Mouse (Mus musculus): ENCODE measurements around the gene Nrp1. TPM values are rescaled to one million over a fixed set of nuclear protein-coding genes. Genes with fewer than 3 reads are reported as not detected.

The Nrp1 gene
- total and polyA plus RNA-seq, 3 experiments, result 7.3 to 14.7 (median 11.9) TPM

- Histone ChIP-seq H3K27ac (ENCODE audit: insufficient read depth, low read depth) (no peak overlapping the region), H3K9ac (ENCODE audit: insufficient read depth, low read depth) (no peak overlapping the region), H3K4me3 (replicated peaks in 1 of 3; ENCODE audit: low read depth in 2 of 3, low read length in 2 of 3, poor library complexity in 1 of 3) (no peak overlapping the region), H3K79me2 (replicated peaks; ENCODE audit: control insufficient read depth, extremely low read depth, insufficient read depth, poor library complexity, severe bottlenecking) (no peaks in the 10 kb centered on the region; the same call in 1 of the 2 replicates), H3K27me3 (replicated peaks) (no peaks in the 10 kb centered on the region), H3K9me3 (replicated peaks; ENCODE audit: low read length) (no peaks in the 10 kb centered on the region), H3K4me2 (ENCODE audit: insufficient read depth, low read depth, poor library complexity, severe bottlenecking) (no peak overlapping the region), H3K4me1 (ENCODE audit: control insufficient read depth in 1 of 2, insufficient read depth in 2 of 2) (peaks cover 8 to 29% of the 10 kb centered on the region in 2 experiments), H3K36me3 (replicated peaks in 1 of 2; ENCODE audit: control insufficient read depth in 1 of 2, insufficient read depth in 1 of 2, low read length in 1 of 2) (peaks cover 0 to 29% of the 10 kb centered on the region in 2 experiments)
- in situ Hi-C loops (cut with MboI; ENCODE audit: low pct_ligation_motif_present, low pct_unique_long_range_greater_than_20kb, low sequenced_read_pairs), result loop anchor here (25.0 kb wide), 1 partner anchor 891 kb away; no protein-coding TSS in a partner anchor
- no peak for DNase-seq (ENCODE audit: extremely low read depth)
- dilution Hi-C loops (cut with MboI; ENCODE audit: extremely low pct_ligation_motif_present, extremely low pct_unique_long_range_greater_than_20kb, low sequenced_read_pairs), result no loop called here
- TF ChIP-seq MAFK (IDR thresholded peaks at IDR 0.05; ENCODE audit: insufficient replicate concordance, low read length), result no peak
- TF ChIP-seq GABPA (IDR thresholded peaks at IDR 0.05; ENCODE audit: insufficient replicate concordance, low read depth, low read length), result no peak
- TF ChIP-seq JUND (conservative IDR thresholded peaks at IDR 0.05; ENCODE audit: low read depth, low read length), result no peak
- no peak for TF ChIP-seq SIN3A (IDR thresholded peaks at IDR 0.05; ENCODE audit: low read length)
- no peak for TF ChIP-seq MEF2A (IDR thresholded peaks at IDR 0.05; ENCODE audit: borderline replicate concordance, low read depth, low read length)
- TF ChIP-seq ZKSCAN1 (IDR thresholded peaks at IDR 0.05; ENCODE audit: borderline replicate concordance, low read depth, low read length), result no peak
- TF ChIP-seq TBP (conservative IDR thresholded peaks at IDR 0.05; ENCODE audit: low read depth, low read length), result no peak
- TF ChIP-seq PAX5 (IDR thresholded peaks at IDR 0.05; ENCODE audit: low read length), result no peak
- no peak for TF ChIP-seq NRF1 (IDR thresholded peaks at IDR 0.05; ENCODE audit: low read depth, low read length)
- no peak for TF ChIP-seq JUN (IDR thresholded peaks at IDR 0.05; ENCODE audit: insufficient read depth, low read depth, low read length)
- no peak for TF ChIP-seq MAX (IDR thresholded peaks at IDR 0.05; ENCODE audit: low read length)
- no peak for TF ChIP-seq HCFC1 (IDR thresholded peaks at IDR 0.05; ENCODE audit: low read depth, low read length)
- no peak for TF ChIP-seq USF2 (conservative IDR thresholded peaks at IDR 0.05; ENCODE audit: low read depth, low read length)
- TF ChIP-seq MYC (IDR thresholded peaks at IDR 0.05; ENCODE audit: low read depth, low read length), result no peak
- TF ChIP-seq UBTF (IDR thresholded peaks at IDR 0.05; ENCODE audit: low read depth, low read length), result no peak
- no peak for TF ChIP-seq USF1 (IDR thresholded peaks at IDR 0.05; ENCODE audit: low read depth, low read length)
- no peak for TF ChIP-seq MXI1 (IDR thresholded peaks at IDR 0.05; ENCODE audit: low read depth, low read length)
- TF ChIP-seq CHD2 (IDR thresholded peaks at IDR 0.05; ENCODE audit: low read length), result no peak
- no peak for TF ChIP-seq POLR2A (IDR thresholded peaks at IDR 0.05; ENCODE audit: low read depth, low read length)
Observed at GRCm38 (mm10) chr8:128478017-128478416, 119.6 kb downstream of the Nrp1 start.

GRCm38 (mm10) chr8:128479309-128480013 is 121.1 kb downstream of the Nrp1 start:
- Histone ChIP-seq H3K9me3 (replicated peaks; ENCODE audit: low read length) (no peaks in the 10 kb centered on the region), H3K27ac (ENCODE audit: insufficient read depth, low read depth) (no peak overlapping the region), H3K4me1 (ENCODE audit: control insufficient read depth in 1 of 2, insufficient read depth in 2 of 2) (peaks cover 8 to 28% of the 10 kb centered on the region in 2 experiments), H3K36me3 (replicated peaks in 1 of 2; ENCODE audit: control insufficient read depth in 1 of 2, insufficient read depth in 1 of 2, low read length in 1 of 2) (peaks cover 0 to 24% of the 10 kb centered on the region in 2 experiments), H3K4me2 (ENCODE audit: insufficient read depth, low read depth, poor library complexity, severe bottlenecking) (no peak overlapping the region), H3K4me3 (replicated peaks in 1 of 3; ENCODE audit: low read depth in 2 of 3, low read length in 2 of 3, poor library complexity in 1 of 3) (no peak overlapping the region), H3K79me2 (replicated peaks; ENCODE audit: control insufficient read depth, extremely low read depth, insufficient read depth, poor library complexity, severe bottlenecking) (no peaks in the 10 kb centered on the region; the same call in 1 of the 2 replicates), H3K27me3 (replicated peaks) (no peaks in the 10 kb centered on the region), H3K9ac (ENCODE audit: insufficient read depth, low read depth) (no peak overlapping the region)
- in situ Hi-C loops (cut with MboI; ENCODE audit: low pct_ligation_motif_present, low pct_unique_long_range_greater_than_20kb, low sequenced_read_pairs), result loop anchor here (25.0 kb wide), 1 partner anchor 892 kb away; no protein-coding TSS in a partner anchor
- TF ChIP-seq UBTF (IDR thresholded peaks at IDR 0.05; ENCODE audit: low read depth, low read length) (no peak), USF2 (conservative IDR thresholded peaks at IDR 0.05; ENCODE audit: low read depth, low read length) (no peak), MEF2A (IDR thresholded peaks at IDR 0.05; ENCODE audit: borderline replicate concordance, low read depth, low read length) (no peak), ZKSCAN1 (IDR thresholded peaks at IDR 0.05; ENCODE audit: borderline replicate concordance, low read depth, low read length) (no peak), MAZ (IDR thresholded peaks at IDR 0.05; ENCODE audit: low read depth, low read length) (no peak)
- no peak for DNase-seq (ENCODE audit: extremely low read depth)
- dilution Hi-C loops (cut with MboI; ENCODE audit: extremely low pct_ligation_motif_present, extremely low pct_unique_long_range_greater_than_20kb, low sequenced_read_pairs), result no loop called here

Measured in CH12.LX (cell line).